Mouse (Mus musculus): ENCODE measurements around the gene Ryr3. TPM values are rescaled to one million over a fixed set of nuclear protein-coding genes. Genes with fewer than 3 reads are reported as not detected.

Gene Ryr3
- polyA plus RNA-seq (2021): 2.2 TPM

DNA sequence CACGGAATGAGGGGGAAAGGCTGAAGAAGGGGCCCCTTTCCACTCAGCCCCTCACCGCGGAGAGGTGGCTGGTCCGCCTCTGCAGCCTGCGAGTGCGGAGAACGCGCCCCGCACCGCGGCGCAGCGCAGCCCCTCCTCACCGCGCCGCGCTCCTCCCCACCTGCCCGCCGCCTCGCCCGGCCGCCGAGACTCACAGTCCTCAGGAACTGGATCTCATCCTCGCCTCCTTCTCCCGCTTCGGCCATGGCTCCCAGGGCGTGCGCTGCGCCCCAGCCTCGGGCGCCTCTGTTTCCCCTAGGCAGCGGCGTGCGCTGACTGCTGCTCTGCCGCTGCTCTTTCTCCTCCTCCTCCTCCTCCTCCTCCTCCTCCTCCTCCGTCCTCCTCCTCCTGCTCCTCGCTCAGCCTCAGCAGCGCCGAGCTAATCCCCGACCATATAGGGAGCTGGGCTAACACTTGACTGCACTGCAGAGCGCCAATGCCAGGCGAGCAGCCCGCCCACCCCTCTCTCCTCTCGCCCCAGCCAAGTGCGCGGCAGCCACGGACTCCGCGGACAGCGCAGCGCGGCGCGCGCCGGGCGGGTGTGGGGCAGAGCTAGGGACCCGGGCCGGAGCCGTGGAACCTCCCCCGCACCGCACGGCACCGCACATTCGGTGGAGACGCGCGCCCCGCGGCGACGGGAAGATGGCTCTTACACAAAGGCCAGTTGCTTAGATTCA, at the start of gene Ryr3:
Ryr3 (minus strand) TSS at position 351 of the 716 bp plus-strand sequence.
- peaks cover 12% of the 10 kb centered on the region for H3K27me3 ChIP-seq
- DNase-seq (ENCODE audit: low read depth, low spot score) (no peak), ATAC-seq (peak; percentile 87)
- in situ Hi-C loops (cut with MboI; ENCODE audit: low pct_unique_long_range_greater_than_20kb): no loop called here
- peak; percentile 44 for TF ChIP-seq CTCF (IDR thresholded peaks at IDR 0.05)
- ChIA-PET POLR2A (interaction anchor here (0.8 kb wide), 1 partner anchor 53 kb away, joined by 3 read pairs; no protein-coding TSS in a partner anchor), CTCF (interaction anchor here (1.4 to 1.5 kb wide), 2 partner anchors 328 to 399 kb away, joined by 3 read pairs; no protein-coding TSS in a partner anchor)

DNA sequence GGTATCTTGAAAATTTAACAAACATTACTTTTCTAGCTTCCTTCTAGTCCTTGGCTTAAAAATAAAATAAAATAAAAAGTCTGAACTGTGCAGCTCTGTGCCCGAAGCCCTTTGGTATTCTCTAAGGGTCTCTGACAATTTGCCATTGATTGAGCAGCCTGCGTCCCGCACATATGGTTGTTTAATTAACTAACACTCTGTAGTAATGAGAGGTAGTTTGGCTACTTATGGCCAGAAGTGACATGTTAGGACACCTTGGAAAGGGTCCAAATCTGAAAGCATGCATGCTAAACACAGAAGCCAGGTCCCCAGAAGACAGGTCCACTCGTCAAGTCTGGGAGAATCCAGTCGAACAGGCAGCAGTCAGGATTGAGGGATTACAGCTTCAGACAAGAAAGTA, 22.0 kb upstream of the Ryr3 start:
- H3K27me3 ChIP-seq: peaks cover 2% of the 10 kb centered on the region
- CTCF ChIA-PET: interaction anchor here (1.3 kb wide), 1 partner anchor 427 kb away, joined by 6 read pairs; no protein-coding TSS in a partner anchor
- in situ Hi-C loops (cut with MboI; ENCODE audit: low pct_unique_long_range_greater_than_20kb): no loop called here
- ATAC-seq (no peak), DNase-seq (ENCODE audit: low read depth, low spot score) (no peak)
- POLR2A ChIA-PET: no interaction called here
- no peak for TF ChIP-seq CTCF (IDR thresholded peaks at IDR 0.05)

DNA sequence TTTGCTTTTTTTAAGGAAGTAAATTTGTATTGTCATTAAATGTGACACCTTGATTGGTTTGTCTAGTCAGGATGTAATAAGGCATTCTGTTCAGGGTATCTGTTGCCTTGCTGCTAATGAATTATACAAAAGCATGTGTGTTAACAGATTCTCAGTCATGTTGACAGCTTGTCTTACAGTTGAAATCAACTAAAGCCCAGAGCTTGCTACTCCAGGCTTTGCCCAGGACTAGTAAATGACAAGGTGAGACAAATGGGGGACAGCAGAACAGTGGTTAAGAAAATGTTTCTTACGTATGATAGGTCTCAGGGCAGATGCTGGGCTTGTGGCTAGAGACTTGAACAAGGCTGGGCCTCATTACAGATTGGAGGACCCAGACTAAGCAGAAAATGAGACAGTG, 20.1 kb upstream of the Ryr3 start:
- TF ChIP-seq CTCF (IDR thresholded peaks at IDR 0.05): no peak
- POLR2A ChIA-PET: no interaction called here
- CTCF ChIA-PET: no interaction called here

DNA sequence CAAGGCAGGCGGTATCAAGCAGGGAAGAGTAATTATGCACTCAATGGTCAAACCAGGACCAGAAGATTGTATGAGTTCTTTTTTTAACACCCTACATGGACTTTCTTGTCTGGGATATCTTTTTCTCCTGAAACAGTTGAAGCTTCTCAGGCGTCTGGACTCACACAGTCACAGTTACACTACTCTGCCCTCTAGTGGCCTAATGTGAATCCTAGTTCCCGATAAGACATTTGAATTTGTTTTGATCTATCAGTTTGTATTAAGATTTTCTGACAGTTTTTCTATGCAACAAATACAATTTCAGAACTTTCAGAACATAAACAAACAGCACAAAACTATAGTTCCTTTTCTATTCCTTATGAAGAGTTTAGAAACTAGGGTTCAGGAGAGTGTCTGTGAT, 17.7 kb upstream of the Ryr3 start:
- in situ Hi-C loops (cut with MboI; ENCODE audit: low pct_unique_long_range_greater_than_20kb): loop anchor here (5.0 kb wide), 1 partner anchor 432 kb away; no protein-coding TSS in a partner anchor
- ChIA-PET CTCF (interaction anchor here (0.7 to 1.8 kb wide), 6 partner anchors 36 to 434 kb away, joined by 3 to 6 read pairs (median 4); no protein-coding TSS in a partner anchor), POLR2A (no interaction called here)
- ATAC-seq (no peak), DNase-seq (ENCODE audit: low read depth, low spot score) (no peak)
- H3K27me3 ChIP-seq: peaks cover 6% of the 10 kb centered on the region
- TF ChIP-seq CTCF (IDR thresholded peaks at IDR 0.05): peak; percentile 70

More for the DNA sequence above, 20.1 kb upstream of the Ryr3 start:
- in situ Hi-C loops (cut with MboI; ENCODE audit: low pct_unique_long_range_greater_than_20kb): no loop called here
- DNase-seq (ENCODE audit: low read depth, low spot score) (no peak), ATAC-seq (no peak)
- H3K27me3 ChIP-seq: peaks cover 2% of the 10 kb centered on the region

DNA sequence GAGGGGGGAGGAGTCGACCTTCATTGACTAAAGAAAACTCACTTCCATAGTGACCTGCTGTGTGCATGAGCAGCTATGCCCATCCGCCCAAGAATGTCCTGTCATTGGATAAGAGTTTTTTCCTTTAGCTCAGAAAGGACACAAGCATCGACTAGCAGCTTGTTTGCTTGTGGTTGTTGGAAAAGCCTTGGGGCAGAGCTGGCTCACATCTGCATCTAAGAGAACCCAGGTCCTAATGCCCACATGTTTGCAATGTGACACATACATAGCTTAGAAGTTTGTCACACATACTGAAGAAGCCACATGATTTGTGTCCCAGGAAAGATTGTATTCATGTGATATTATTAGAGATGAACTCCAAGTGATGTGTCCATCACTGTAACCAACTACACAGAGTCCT, 16.5 kb upstream of the Ryr3 start:
- CTCF ChIA-PET: interaction anchor here (1.4 to 1.8 kb wide), 4 partner anchors 22 to 432 kb away, joined by 3 to 6 read pairs (median 4); no protein-coding TSS in a partner anchor
- POLR2A ChIA-PET: no interaction called here
- peak; percentile 89 for ATAC-seq
- TF ChIP-seq CTCF (IDR thresholded peaks at IDR 0.05): no peak
- H3K27me3 ChIP-seq: peaks cover 5% of the 10 kb centered on the region
- DNase-seq (ENCODE audit: low read depth, low spot score): no peak
- in situ Hi-C loops (cut with MboI; ENCODE audit: low pct_unique_long_range_greater_than_20kb): loop anchor here (5.0 kb wide), 1 partner anchor 431 kb away; no protein-coding TSS in a partner anchor

DNA sequence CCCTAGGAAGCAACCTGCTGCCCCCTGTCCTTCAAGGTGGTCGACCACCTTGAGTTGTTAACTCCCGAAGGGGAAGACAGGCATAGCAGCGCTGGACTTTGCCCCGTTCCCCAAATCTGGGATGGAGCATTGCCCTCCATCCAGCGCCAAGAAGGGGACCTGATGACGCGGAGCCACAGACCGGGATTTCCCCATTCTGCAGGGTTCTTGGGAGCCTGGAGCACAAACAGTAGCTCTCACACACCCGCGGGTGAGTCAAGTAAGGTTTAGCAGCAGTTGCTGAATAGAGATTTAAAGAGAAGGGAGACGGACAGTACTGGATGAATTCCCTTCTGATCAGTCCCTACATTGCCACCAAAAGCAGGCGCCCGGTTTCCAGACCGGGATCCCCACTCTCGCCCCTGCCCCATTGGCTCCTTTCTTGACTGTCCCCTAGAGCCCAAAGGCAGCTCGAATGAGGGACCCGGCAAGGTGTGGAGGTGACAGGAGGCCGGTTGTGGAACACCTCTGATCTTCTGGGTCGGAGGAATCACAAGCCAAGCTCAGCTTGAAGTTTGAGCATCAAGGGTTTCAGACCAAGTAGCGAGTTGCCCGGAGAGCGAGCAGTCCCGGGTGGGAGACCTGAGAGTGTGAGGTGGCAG, 671 bp downstream of the Ryr3 start:
- no peak for TF ChIP-seq CTCF (IDR thresholded peaks at IDR 0.05)
- CTCF ChIA-PET: interaction anchor here (1.4 kb wide), 1 partner anchor 327 kb away, joined by 3 read pairs; no protein-coding TSS in a partner anchor
- H3K27me3 ChIP-seq: peaks cover 8% of the 10 kb centered on the region
- POLR2A ChIA-PET: interaction anchor here (0.8 kb wide), 1 partner anchor 53 kb away, joined by 3 read pairs; no protein-coding TSS in a partner anchor
- no peak for DNase-seq (ENCODE audit: low read depth, low spot score)
- in situ Hi-C loops (cut with MboI; ENCODE audit: low pct_unique_long_range_greater_than_20kb): no loop called here
- no peak for ATAC-seq

DNA sequence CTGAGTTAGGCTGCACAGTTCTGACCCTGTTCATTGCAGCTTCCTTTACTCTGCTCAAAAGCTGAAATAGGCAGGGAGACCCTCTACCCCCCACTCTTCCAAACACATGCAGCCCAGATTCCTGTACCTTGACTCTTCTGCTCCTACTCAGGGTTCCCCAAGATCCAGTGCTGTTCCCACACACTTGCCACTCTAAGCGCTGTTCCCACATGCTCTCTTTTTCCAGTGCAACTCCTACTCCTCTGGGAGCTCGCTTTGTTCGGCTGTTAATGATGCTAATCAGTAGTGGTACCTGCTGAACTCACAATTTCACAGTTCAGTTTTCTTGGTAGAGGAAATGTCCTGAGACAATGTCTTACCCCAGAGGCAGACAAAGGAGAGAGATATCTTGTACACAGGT, 6.9 kb downstream of the Ryr3 start:
- no peak for TF ChIP-seq CTCF (IDR thresholded peaks at IDR 0.05)
- ChIA-PET CTCF (interaction anchor here (0.8 kb wide), 1 partner anchor 14 kb away, joined by 3 read pairs; no protein-coding TSS in a partner anchor), POLR2A (no interaction called here)
- DNase-seq (ENCODE audit: low read depth, low spot score) (no peak), ATAC-seq (no peak)
- peaks cover 9% of the 10 kb centered on the region for H3K27me3 ChIP-seq
- in situ Hi-C loops (cut with MboI; ENCODE audit: low pct_unique_long_range_greater_than_20kb): no loop called here

DNA sequence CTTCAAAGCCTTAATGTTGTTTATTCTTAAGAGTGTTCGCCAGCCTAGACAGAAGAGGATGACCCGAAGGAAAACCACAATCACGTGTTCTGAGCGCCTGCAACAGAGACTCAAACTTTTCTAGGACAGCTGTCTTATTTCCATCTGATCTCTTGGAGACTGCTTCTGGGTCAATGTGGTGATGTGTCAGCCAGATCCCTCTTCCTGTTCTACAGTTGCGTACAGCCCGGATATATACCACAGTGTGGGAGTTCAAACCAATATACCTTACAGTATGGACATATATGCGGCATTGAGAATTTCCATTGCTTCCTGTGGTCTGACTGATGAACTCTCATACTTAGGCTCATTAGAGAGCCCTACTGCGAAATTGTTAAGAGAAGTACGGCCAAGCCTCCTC, 7.6 kb downstream of the Ryr3 start:
- no peak for TF ChIP-seq CTCF (IDR thresholded peaks at IDR 0.05)

DNA sequence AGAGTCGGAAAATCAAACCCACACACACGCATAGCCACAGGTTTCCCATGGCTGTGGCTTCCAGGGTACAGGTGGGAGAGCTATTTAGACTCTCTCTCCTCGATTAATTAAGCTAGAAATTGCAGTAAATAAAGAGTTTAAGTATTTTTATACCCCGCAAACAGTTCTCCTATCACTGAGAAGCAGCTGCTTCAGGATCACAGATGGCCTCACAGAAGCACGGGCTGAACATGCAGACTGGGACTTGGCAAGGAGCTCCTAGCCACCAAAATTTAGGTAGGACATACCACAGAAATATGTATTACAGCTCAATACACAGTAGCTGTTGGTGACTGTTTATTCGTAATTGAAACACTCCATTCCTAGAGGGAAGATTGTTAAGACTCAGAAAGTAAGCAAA, 14.0 kb downstream of the Ryr3 start:
- ChIA-PET CTCF (interaction anchor here (1.0 to 1.3 kb wide), 2 partner anchors 9 to 17 kb away, joined by 3 read pairs; no protein-coding TSS in a partner anchor), POLR2A (no interaction called here)
- TF ChIP-seq CTCF (IDR thresholded peaks at IDR 0.05): no peak
- in situ Hi-C loops (cut with MboI; ENCODE audit: low pct_unique_long_range_greater_than_20kb): no loop called here
- DNase-seq (ENCODE audit: low read depth, low spot score) (no peak), ATAC-seq (no peak)
- peaks cover 6% of the 10 kb centered on the region for H3K27me3 ChIP-seq

More for the DNA sequence above, 7.6 kb downstream of the Ryr3 start:
- CTCF ChIA-PET: interaction anchor here (0.6 kb wide), 1 partner anchor 125 kb away, joined by 3 read pairs; no protein-coding TSS in a partner anchor
- POLR2A ChIA-PET: no interaction called here
- ATAC-seq: no peak
- H3K27me3 ChIP-seq: peaks cover 9% of the 10 kb centered on the region
- no peak for DNase-seq (ENCODE audit: low read depth, low spot score)
- in situ Hi-C loops (cut with MboI; ENCODE audit: low pct_unique_long_range_greater_than_20kb): no loop called here

DNA sequence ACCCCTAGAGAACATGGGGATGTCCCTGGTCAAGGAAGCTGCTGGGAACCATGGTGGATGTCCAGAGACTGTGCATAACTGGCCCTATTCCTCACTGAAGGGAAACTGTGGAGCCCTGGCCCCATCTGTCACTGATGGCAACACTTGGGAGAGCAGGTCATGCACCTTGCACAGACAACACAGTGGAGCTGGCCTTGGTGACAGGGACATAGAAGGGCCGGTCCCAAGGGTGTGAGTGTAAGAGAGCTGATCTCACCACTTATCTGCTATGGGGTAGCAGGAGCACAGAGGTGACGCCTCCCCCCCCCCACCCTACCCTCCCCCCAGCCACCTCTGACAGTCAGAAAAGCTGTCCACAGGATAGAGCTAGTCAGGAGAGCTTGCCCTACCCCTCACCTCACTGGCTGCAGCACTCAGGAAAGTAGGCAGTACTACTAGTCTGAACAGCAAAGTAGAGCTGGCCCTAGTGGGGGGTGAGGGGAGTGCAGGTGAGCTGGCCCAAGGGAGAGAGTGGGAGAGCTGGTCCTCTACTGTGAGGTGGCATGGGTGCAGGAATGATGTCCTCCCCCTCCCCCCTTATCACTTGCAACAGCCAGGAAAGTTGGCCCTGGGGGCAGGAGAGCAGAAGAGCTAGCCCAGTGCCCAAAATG, 17.7 kb downstream of the Ryr3 start:
- TF ChIP-seq CTCF (IDR thresholded peaks at IDR 0.05): no peak
- ChIA-PET CTCF (no interaction called here), POLR2A (no interaction called here)
- ATAC-seq (peak; percentile 12), DNase-seq (ENCODE audit: low read depth, low spot score) (no peak)
- H3K27me3 ChIP-seq: no peaks in the 10 kb centered on the region
- in situ Hi-C loops (cut with MboI; ENCODE audit: low pct_unique_long_range_greater_than_20kb): no loop called here

Measured in Patski (cell line).